Mouse (Mus musculus): Measurements from ENCODE around the gene AI597479. TPM values are rescaled to one million over a fixed set of nuclear protein-coding genes. Genes with fewer than 3 reads are reported as not detected.

Gene AI597479
- polyA plus RNA-seq, 1 experiment, result 27.7 TPM

DNA sequence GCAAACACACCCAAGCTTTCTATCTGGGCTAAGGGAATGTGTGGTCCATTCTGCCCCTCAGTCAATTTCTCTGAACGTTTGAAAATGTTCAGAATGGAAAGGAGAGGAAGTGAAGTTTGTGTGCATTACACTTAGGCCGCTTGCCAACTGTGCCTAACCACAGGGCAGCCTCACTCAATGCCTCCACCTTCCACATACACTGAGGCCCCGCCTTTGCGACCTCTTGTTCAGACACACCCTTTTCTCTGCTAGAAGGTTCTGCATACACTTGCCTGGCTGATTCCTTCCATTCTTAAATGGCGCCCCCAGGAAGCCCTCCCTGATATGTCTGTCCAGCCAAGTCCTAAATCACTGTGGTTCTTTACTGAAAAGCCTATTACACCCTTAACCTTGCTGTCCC, 27.8 kb upstream of the AI597479 start:
- no peaks in the 10 kb centered on the region for H3K36me3 ChIP-seq (ENCODE audit: control insufficient read depth, insufficient read depth, low read length, poor library complexity, severe bottlenecking)

DNA sequence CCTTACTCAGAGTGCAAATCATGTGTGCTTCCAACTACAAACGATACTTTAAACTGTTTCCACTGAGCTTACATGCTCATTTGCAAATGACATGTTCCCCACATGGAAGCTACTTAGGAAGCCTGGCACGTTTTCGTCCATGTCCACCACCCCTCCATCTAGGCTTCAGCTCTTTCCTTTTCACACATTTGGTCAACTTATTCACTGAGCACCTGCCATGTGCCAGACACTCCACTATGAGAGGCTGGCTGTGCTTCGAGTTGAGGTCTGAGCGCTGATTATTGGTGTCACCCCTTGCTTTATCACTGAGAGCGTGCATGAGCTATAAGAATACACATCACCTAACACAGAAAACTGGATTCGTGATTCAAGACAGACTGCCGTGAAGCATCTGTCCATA, 26.5 kb upstream of the AI597479 start:
- H3K9me3 ChIP-seq (replicated peaks; ENCODE audit: control insufficient read depth, insufficient read depth, low read length, poor library complexity, severe bottlenecking), result no peaks in the 10 kb centered on the region
- H3K4me3 ChIP-seq (ENCODE audit: low read depth, low read length), result no peak overlapping the region
- no peak overlapping the region for H3K9ac ChIP-seq (ENCODE audit: low read depth, poor library complexity, severe bottlenecking)
- TF ChIP-seq EP300 (IDR thresholded peaks at IDR 0.05; ENCODE audit: insufficient read depth, low read depth, low read length) (no peak), POLR2A (IDR thresholded peaks at IDR 0.05; ENCODE audit: insufficient read depth, low read length) (no peak), CTCF (IDR thresholded peaks at IDR 0.05; ENCODE audit: low read depth, low read length) (no peak)
- H3K27me3 ChIP-seq (ENCODE audit: control insufficient read depth, insufficient read depth, low read length, poor library complexity, severe bottlenecking), result no peaks in the 10 kb centered on the region
- no peaks in the 10 kb centered on the region for H3K4me1 ChIP-seq (ENCODE audit: control insufficient read depth, insufficient read depth, low read length)
- no peak overlapping the region for H3K27ac ChIP-seq (ENCODE audit: insufficient read depth, low read length)
- no peaks in the 10 kb centered on the region for H3K36me3 ChIP-seq (ENCODE audit: control insufficient read depth, insufficient read depth, low read length, poor library complexity, severe bottlenecking)

More for the DNA sequence above, 27.8 kb upstream of the AI597479 start:
- Histone ChIP-seq H3K4me1 (ENCODE audit: control insufficient read depth, insufficient read depth, low read length) (no peaks in the 10 kb centered on the region), H3K27me3 (ENCODE audit: control insufficient read depth, insufficient read depth, low read length, poor library complexity, severe bottlenecking) (no peaks in the 10 kb centered on the region), H3K9ac (ENCODE audit: low read depth, poor library complexity, severe bottlenecking) (no peak overlapping the region), H3K27ac (ENCODE audit: insufficient read depth, low read length) (no peak overlapping the region), H3K9me3 (replicated peaks; ENCODE audit: control insufficient read depth, insufficient read depth, low read length, poor library complexity, severe bottlenecking) (no peaks in the 10 kb centered on the region), H3K4me3 (ENCODE audit: low read depth, low read length) (no peak overlapping the region)
- TF ChIP-seq EP300 (IDR thresholded peaks at IDR 0.05; ENCODE audit: insufficient read depth, low read depth, low read length), result no peak
- no peak for TF ChIP-seq POLR2A (IDR thresholded peaks at IDR 0.05; ENCODE audit: insufficient read depth, low read length)
- no peak for TF ChIP-seq CTCF (IDR thresholded peaks at IDR 0.05; ENCODE audit: low read depth, low read length)

DNA sequence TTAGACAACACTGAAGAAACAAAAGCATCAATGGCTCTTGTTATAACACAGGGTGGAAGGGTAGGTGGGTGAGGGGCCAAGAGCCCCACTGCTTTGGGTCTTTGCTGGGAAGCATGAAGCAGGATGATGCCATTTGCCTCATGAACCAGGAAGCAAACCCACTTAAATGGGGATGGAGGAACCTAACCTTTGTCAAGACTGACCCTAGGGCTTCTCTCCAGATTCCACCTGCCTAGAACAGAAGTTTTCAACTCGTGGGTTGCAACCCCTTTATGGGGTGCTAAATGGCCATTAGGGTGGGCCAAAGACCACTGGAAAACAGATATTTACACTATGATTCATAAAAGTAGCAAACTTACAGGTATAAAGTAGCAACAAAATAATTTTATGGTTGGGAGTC, 25.9 kb upstream of the AI597479 start:
- Histone ChIP-seq H3K36me3 (ENCODE audit: control insufficient read depth, insufficient read depth, low read length, poor library complexity, severe bottlenecking) (no peaks in the 10 kb centered on the region), H3K4me1 (ENCODE audit: control insufficient read depth, insufficient read depth, low read length) (no peaks in the 10 kb centered on the region), H3K27me3 (ENCODE audit: control insufficient read depth, insufficient read depth, low read length, poor library complexity, severe bottlenecking) (no peaks in the 10 kb centered on the region), H3K9me3 (replicated peaks; ENCODE audit: control insufficient read depth, insufficient read depth, low read length, poor library complexity, severe bottlenecking) (no peaks in the 10 kb centered on the region), H3K27ac (ENCODE audit: insufficient read depth, low read length) (no peak overlapping the region), H3K9ac (ENCODE audit: low read depth, poor library complexity, severe bottlenecking) (no peak overlapping the region), H3K4me3 (ENCODE audit: low read depth, low read length) (no peak overlapping the region)
- TF ChIP-seq EP300 (IDR thresholded peaks at IDR 0.05; ENCODE audit: insufficient read depth, low read depth, low read length), result no peak
- TF ChIP-seq CTCF (IDR thresholded peaks at IDR 0.05; ENCODE audit: low read depth, low read length), result no peak
- TF ChIP-seq POLR2A (IDR thresholded peaks at IDR 0.05; ENCODE audit: insufficient read depth, low read length), result no peak

DNA sequence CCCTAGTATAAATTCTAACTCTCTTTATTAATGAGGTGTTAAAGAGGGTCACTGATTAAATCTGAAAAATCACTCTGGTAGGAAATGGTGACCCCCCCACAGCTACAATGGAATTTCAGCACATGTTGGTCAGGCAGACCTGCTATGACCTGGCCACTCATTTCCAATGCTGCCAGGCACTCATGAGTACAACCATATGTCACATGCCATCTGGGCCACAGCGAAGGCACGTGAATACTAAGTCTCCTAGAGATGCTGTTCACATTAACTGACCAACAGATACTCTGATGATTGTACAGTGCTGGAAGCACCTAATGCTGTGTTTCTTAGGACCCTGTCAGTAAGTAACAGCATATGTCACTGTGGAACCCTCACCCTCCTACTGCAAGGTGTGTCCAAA, 23.7 kb upstream of the AI597479 start:
- Histone ChIP-seq H3K27me3 (ENCODE audit: control insufficient read depth, insufficient read depth, low read length, poor library complexity, severe bottlenecking) (no peaks in the 10 kb centered on the region), H3K36me3 (ENCODE audit: control insufficient read depth, insufficient read depth, low read length, poor library complexity, severe bottlenecking) (no peaks in the 10 kb centered on the region), H3K4me3 (ENCODE audit: low read depth, low read length) (no peak overlapping the region), H3K9ac (ENCODE audit: low read depth, poor library complexity, severe bottlenecking) (no peak overlapping the region), H3K9me3 (replicated peaks; ENCODE audit: control insufficient read depth, insufficient read depth, low read length, poor library complexity, severe bottlenecking) (no peaks in the 10 kb centered on the region), H3K27ac (ENCODE audit: insufficient read depth, low read length) (no peak overlapping the region), H3K4me1 (ENCODE audit: control insufficient read depth, insufficient read depth, low read length) (no peaks in the 10 kb centered on the region)
- no peak for TF ChIP-seq EP300 (IDR thresholded peaks at IDR 0.05; ENCODE audit: insufficient read depth, low read depth, low read length)
- TF ChIP-seq POLR2A (IDR thresholded peaks at IDR 0.05; ENCODE audit: insufficient read depth, low read length), result no peak

DNA sequence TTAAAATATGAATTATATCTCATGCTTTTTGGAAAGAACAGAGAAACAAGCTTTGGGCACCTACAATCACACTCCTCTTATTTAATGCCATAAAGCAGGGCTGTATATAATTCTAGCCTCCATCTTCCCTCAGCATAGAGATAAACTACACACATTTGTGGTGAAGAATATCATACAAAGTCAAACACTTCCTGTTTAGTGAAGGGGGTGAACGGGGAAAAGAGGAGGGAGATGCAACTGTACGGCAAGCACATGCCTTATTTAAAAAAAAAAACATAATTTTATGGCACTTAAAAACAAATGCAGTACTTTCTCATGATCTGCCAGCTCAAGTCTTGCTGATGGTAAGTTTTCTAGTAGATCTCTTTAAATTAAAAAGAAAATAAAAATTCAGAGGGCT, 20.4 kb upstream of the AI597479 start:
- no peak for TF ChIP-seq EP300 (IDR thresholded peaks at IDR 0.05; ENCODE audit: insufficient read depth, low read depth, low read length)
- no peak for TF ChIP-seq CTCF (IDR thresholded peaks at IDR 0.05; ENCODE audit: low read depth, low read length)
- TF ChIP-seq POLR2A (IDR thresholded peaks at IDR 0.05; ENCODE audit: insufficient read depth, low read length), result no peak
- no peaks in the 10 kb centered on the region for H3K4me1 ChIP-seq (ENCODE audit: control insufficient read depth, insufficient read depth, low read length)
- no peak overlapping the region for H3K27ac ChIP-seq (ENCODE audit: insufficient read depth, low read length)
- H3K36me3 ChIP-seq (ENCODE audit: control insufficient read depth, insufficient read depth, low read length, poor library complexity, severe bottlenecking), result no peaks in the 10 kb centered on the region
- H3K9me3 ChIP-seq (replicated peaks; ENCODE audit: control insufficient read depth, insufficient read depth, low read length, poor library complexity, severe bottlenecking), result no peaks in the 10 kb centered on the region
- no peaks in the 10 kb centered on the region for H3K27me3 ChIP-seq (ENCODE audit: control insufficient read depth, insufficient read depth, low read length, poor library complexity, severe bottlenecking)
- no peak overlapping the region for H3K4me3 ChIP-seq (ENCODE audit: low read depth, low read length)
- H3K9ac ChIP-seq (ENCODE audit: low read depth, poor library complexity, severe bottlenecking), result no peak overlapping the region

DNA sequence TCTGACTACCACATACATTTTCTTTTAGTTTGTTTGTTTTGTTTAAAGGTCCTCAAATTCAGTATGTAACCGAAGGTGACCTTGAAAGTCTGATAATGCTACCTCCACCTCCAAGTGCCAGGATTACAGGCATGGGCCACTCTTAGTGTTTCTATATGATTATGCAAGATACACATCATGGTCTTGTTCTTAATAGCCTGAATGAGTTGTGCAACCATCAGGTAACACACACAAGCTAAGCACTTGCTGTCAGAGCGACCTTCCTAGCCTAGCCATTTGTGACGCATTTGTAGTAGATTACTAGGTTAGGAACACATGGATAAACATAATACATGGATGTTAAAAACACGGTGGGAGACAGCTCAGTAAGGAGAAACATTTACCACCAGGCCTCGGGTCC, 15.6 kb upstream of the AI597479 start:
- Histone ChIP-seq H3K27me3 (ENCODE audit: control insufficient read depth, insufficient read depth, low read length, poor library complexity, severe bottlenecking) (no peaks in the 10 kb centered on the region), H3K27ac (ENCODE audit: insufficient read depth, low read length) (no peak overlapping the region), H3K4me1 (ENCODE audit: control insufficient read depth, insufficient read depth, low read length) (no peaks in the 10 kb centered on the region), H3K9ac (ENCODE audit: low read depth, poor library complexity, severe bottlenecking) (no peak overlapping the region), H3K36me3 (ENCODE audit: control insufficient read depth, insufficient read depth, low read length, poor library complexity, severe bottlenecking) (no peaks in the 10 kb centered on the region), H3K9me3 (replicated peaks; ENCODE audit: control insufficient read depth, insufficient read depth, low read length, poor library complexity, severe bottlenecking) (no peaks in the 10 kb centered on the region), H3K4me3 (ENCODE audit: low read depth, low read length) (no peak overlapping the region)
- TF ChIP-seq POLR2A (IDR thresholded peaks at IDR 0.05; ENCODE audit: insufficient read depth, low read length) (no peak), EP300 (IDR thresholded peaks at IDR 0.05; ENCODE audit: insufficient read depth, low read depth, low read length) (no peak)

All from ES-Bruce4 (cell line).